Mouse (Mus musculus) erythroblast, embryonic 14.5 days (primary cell): ENCODE data around the gene Ppp1r12b. TPM values are rescaled to one million over a fixed set of nuclear protein-coding genes. Genes with fewer than 3 reads are reported as not detected.

Experiments
- H3K27me3 ChIP-seq: 2 replicates; pipeline ENCODE4 v1.6.1; 2012; ENCODE audit warnings: inconsistent platforms; ENCODE audit not compliant: control insufficient read depth
- H3K36me3 ChIP-seq: 2 replicates; pipeline ENCODE4 v1.6.1; 2012; ENCODE audit warnings: mild to moderate bottlenecking, inconsistent platforms; ENCODE audit not compliant: control insufficient read depth
- H3K4me1 ChIP-seq: 2 replicates; pipeline ENCODE4 v1.6.1; 2012; ENCODE audit warnings: inconsistent platforms; ENCODE audit not compliant: control insufficient read depth
- H3K4me3 ChIP-seq: replicated peaks from 2 replicates; pipeline ENCODE3; 2012; ENCODE audit warnings: moderate library complexity, mild to moderate bottlenecking, inconsistent platforms
- H3K9me3 ChIP-seq: 2 replicates; pipeline ENCODE4 v1.6.1; 2012; ENCODE audit warnings: low read length, inconsistent platforms, mixed read lengths; ENCODE audit not compliant: control insufficient read depth
- GATA1 ChIP-seq: IDR thresholded peaks from 2 replicates; pipeline ENCODE4 v1.6.1; 2012; ENCODE audit warnings: low read length, inconsistent platforms, mixed read lengths
- TAL1 ChIP-seq: IDR thresholded peaks from 3 replicates; pipeline ENCODE4 v1.6.1; 2012; ENCODE audit warnings: low read length, inconsistent platforms, mixed read lengths
- polyA plus RNA-seq: library from polyadenylated mRNA; stranded (reverse); fragments of >175 nt; gene quantifications from 2 replicates; pipeline ENCODE4 v1.2.3, GENCODE M21; 2012

Gene Ppp1r12b
- polyA plus RNA-seq, 1 experiment: 0.11 TPM

DNA sequence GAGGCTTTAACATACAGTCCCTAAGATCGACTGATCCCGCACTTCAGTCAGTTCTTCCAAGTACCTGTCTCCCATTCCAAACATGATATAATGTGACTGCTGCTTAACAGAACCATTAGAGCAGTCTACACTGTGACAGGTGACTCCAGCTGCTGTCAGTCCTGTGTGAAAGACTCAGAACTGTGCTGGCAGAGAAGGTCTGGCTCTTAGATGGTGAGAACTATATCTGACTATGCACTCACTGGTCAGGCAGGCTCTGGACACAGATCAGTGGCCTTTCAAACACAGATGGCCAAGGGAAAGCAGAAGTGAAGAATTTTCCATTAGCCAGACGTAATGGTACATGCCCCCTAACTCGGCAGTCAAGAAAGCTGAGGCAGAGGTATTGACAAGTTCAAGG is 43.9 kb downstream of the Ppp1r12b start:
- Histone ChIP-seq H3K4me1 (no peaks in the 10 kb centered on the region), H3K36me3 (no peaks in the 10 kb centered on the region)

DNA sequence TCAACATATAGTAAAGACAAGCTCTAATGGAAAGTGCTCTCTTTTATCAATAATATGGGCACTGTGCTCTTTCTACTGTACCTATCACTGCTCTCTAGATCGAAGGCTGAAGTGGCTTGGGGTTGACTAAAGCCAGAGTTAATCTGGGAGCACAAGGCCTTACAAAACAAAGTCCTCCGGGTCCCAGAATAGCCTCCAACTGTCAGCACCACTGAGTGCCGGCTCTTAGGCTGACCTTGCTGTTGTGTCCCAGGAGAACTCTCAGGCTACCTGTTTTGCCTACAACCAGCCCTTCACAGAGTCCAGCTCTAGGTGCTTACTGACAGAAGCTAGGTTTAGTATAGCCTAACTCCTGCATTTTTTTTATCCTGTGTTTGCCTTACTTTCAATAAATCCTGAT is 45.7 kb downstream of the Ppp1r12b start:
- TF ChIP-seq TAL1 (no peak), GATA1 (no peak)
- no peak overlapping the region for H3K4me3 ChIP-seq
- H3K4me1 ChIP-seq: no peaks in the 10 kb centered on the region
- H3K9me3 ChIP-seq: no peaks in the 10 kb centered on the region
- no peaks in the 10 kb centered on the region for H3K36me3 ChIP-seq
- H3K27me3 ChIP-seq: no peaks in the 10 kb centered on the region

More for the DNA sequence above, 43.9 kb downstream of the Ppp1r12b start:
- Histone ChIP-seq H3K27me3 (no peaks in the 10 kb centered on the region), H3K4me3 (no peak overlapping the region), H3K9me3 (no peaks in the 10 kb centered on the region)
- TF ChIP-seq TAL1 (no peak), GATA1 (no peak)

DNA sequence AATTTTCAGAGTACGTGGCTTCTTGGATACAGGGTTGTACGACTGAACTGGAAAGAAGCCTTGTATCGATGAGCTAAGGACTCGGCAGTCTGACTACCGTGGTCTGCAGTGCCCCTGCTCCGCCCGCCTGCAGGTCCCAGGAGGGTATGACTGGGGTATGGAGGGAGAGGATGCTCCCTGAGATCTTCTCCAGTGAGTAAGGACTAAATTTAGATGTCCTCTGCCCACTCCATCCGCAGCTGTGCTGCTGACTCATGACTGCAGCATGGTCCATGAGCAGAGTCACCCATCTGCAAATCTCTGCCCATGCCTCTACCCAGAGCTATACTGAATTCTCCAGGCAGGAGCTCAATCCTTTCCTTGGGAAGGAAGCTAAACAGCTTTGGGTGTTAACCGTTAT is 46.3 kb downstream of the Ppp1r12b start:
- Histone ChIP-seq H3K36me3 (no peaks in the 10 kb centered on the region), H3K27me3 (no peaks in the 10 kb centered on the region), H3K9me3 (no peaks in the 10 kb centered on the region), H3K4me1 (no peaks in the 10 kb centered on the region), H3K4me3 (no peak overlapping the region)
- TF ChIP-seq GATA1 (no peak), TAL1 (no peak)

DNA sequence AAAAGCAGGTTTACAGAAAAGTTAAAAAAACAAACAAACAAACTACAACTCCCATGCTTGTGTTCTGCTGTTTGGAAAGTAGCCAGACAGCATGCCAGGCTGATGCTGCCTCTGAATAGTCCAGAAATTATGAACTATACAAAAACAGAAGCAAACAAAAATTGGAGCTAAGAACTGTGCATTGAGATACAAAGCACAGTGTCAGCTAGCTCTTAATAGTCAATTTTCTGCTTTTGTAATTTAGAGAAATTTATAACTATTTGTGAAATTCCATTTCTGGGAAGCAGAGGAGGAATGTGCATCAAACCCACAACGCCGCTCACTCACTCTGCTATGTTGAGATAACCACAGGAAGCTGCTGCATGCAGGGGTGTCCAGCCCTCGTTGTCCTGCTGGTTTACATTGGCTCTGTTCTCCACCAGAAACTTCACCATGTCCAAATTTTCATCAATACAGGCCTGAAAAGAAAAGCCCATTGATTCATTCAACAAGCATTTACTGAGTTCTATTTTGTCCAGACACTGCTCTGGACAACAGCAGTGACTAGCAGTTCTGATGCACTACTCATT is 53.6 kb downstream of the Ppp1r12b start:
- Histone ChIP-seq H3K9me3 (no peaks in the 10 kb centered on the region), H3K4me1 (no peaks in the 10 kb centered on the region), H3K36me3 (no peaks in the 10 kb centered on the region), H3K4me3 (no peak overlapping the region), H3K27me3 (no peaks in the 10 kb centered on the region)
- TF ChIP-seq TAL1 (no peak), GATA1 (no peak)

DNA sequence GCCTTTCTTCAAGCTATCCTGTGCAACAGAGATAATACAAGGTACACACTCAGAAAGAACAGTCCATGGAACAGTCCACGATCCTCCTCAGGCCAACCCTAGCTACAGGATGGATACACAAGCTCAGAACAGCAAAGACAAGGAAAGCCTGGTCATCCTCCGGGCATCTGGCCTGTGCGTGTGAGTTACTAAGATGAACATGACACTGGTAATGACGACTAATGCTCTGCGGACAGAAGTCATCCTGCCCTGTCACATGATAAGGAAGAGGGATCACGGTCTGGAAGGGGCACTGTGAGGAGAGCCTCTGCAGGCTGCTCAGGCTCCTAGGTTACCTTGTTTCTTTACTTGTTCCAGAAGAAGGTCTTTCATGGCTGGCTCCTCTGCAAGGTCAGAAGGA is 59.7 kb downstream of the Ppp1r12b start:
- Histone ChIP-seq H3K4me3 (no peak overlapping the region), H3K36me3 (peaks cover 16% of the 10 kb centered on the region), H3K4me1 (no peaks in the 10 kb centered on the region), H3K27me3 (no peaks in the 10 kb centered on the region), H3K9me3 (no peaks in the 10 kb centered on the region)
- TF ChIP-seq GATA1 (no peak), TAL1 (no peak)

DNA sequence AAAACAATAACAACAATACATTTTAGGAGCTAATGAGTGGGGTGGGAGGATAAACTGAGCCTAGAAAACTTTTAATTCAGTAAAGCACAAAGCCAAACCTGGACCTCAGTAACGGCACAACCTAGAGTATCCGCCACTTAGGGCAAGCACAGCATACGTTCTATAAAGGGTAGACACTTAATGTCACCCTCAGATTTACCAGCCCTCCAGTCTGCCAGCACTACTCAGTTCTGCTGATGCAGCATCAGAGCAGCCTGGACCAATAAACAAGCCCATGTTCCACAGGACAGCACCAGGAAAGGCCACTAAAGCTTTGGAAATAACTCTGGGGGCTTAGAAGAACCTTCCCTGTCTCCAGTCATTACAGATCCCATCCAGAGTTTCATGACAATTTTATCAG is 60.9 kb downstream of the Ppp1r12b start:
- no peak for TF ChIP-seq TAL1
- TF ChIP-seq GATA1: no peak
- Histone ChIP-seq H3K36me3 (peaks cover 18% of the 10 kb centered on the region), H3K9me3 (no peaks in the 10 kb centered on the region), H3K4me1 (no peaks in the 10 kb centered on the region), H3K27me3 (no peaks in the 10 kb centered on the region), H3K4me3 (no peak overlapping the region)

DNA sequence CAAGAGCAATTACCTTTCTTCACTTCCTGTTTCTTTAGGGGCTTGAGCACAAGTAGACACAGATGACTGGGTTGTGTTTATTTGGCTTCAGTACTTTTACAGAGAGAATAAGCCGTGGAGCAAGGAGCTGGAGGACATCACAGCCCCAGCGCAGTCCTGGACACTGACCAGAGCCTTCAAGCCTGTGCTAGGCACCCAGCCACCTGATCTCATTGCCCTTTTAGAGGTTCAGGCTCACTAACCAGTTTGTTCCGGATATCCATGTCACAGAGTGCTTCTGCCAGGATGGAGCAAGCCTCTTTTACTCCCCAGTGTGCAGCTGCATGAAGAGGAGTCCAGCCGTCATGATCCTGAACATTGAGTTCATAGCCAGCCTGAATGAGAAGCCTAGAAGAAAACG is 63.8 kb downstream of the Ppp1r12b start:
- H3K4me1 ChIP-seq: no peaks in the 10 kb centered on the region
- TF ChIP-seq TAL1 (no peak), GATA1 (no peak)
- no peaks in the 10 kb centered on the region for H3K9me3 ChIP-seq
- no peaks in the 10 kb centered on the region for H3K27me3 ChIP-seq
- H3K36me3 ChIP-seq: peaks cover 24% of the 10 kb centered on the region
- H3K4me3 ChIP-seq: no peak overlapping the region

DNA sequence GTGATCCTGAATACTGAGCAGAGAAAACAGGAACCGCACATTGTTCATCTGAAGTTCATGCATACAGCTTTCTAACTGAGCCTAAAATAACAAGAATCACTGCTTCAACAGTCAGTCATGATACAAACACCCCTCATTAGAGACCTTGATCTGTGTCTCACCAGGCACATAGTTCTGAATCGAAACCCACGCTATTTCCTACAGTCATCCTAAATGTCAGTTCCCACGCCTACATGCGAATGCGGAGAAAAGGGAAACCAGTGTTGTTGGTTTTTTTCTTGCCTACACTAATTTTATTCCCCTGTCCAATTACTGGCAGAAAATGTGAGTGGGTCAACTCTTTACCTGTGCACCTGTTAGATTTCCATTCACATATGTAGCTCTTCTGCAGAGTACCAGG is 66.1 kb downstream of the Ppp1r12b start:
- TF ChIP-seq TAL1 (no peak), GATA1 (no peak)
- Histone ChIP-seq H3K27me3 (no peaks in the 10 kb centered on the region), H3K4me1 (no peaks in the 10 kb centered on the region), H3K4me3 (no peak overlapping the region), H3K36me3 (peaks cover 27% of the 10 kb centered on the region), H3K9me3 (no peaks in the 10 kb centered on the region)

DNA sequence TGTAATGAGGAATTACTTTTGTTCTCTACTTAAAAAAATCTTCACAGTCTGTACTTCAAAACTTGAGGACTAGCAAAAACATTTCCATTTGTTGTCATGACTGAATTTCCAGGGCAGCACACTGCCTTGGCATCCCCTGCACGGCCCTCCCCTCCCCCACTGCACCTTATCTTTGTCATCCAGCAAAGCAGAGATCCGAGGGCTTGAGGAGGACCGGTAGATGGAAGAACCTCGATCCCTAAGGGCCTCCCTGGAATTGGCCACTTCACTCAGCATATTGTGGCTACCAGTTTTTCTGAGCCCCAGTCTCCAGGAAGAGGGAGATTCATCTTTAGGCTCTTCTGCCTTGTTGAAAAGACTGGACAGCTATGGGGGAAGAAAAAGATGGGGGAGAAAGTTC is 79.9 kb downstream of the Ppp1r12b start:
- H3K4me3 ChIP-seq: no peak overlapping the region
- TF ChIP-seq GATA1 (no peak), TAL1 (no peak)
- no peaks in the 10 kb centered on the region for H3K9me3 ChIP-seq
- peaks cover 9% of the 10 kb centered on the region for H3K4me1 ChIP-seq
- peaks cover 25% of the 10 kb centered on the region for H3K36me3 ChIP-seq
- H3K27me3 ChIP-seq: no peaks in the 10 kb centered on the region

DNA sequence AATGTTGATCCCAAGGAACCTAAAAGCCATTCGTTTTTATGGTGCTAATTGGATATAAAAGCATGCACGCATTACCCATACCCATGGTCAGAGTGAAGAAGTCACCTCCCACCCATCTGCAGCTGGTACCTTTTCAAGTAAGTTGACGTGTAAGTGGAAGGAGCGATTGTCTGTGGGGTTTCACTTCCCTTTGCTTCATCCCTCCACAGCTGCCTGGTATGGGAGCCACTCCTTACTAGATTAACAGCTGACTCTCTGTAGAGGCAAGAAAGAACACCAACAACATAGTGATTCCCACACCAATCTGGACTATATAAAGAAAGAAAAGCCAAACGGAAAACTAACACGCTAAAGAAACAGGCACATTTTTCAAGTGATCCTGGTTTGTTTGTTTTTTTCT is 83.1 kb downstream of the Ppp1r12b start:
- Histone ChIP-seq H3K4me1 (peaks cover 9% of the 10 kb centered on the region), H3K36me3 (peaks cover 32% of the 10 kb centered on the region), H3K9me3 (no peaks in the 10 kb centered on the region), H3K4me3 (no peak overlapping the region), H3K27me3 (no peaks in the 10 kb centered on the region)
- no peak for TF ChIP-seq TAL1
- no peak for TF ChIP-seq GATA1
